Mouse (Mus musculus) limb, embryonic 14.5 days (tissue): ENCODE measurements at regions not wholly inside any gene's neighbourhood (a gene's known extent, or its start where the extent isn't known, plus 50 kb on each side); places are given as distances from the start of the nearest gene placed in this dataset.

ENCODE experiments used
- ATAC-seq: fragments of 200-750 bp; cut with Nextera tagmentation; 2 replicates; pipeline ENCODE4 v1.8.0; 2017; ENCODE audit warnings: low read depth, moderate number of reproducible peaks, moderate TSS enrichment; ENCODE audit not compliant: low FRiP score
- DNase-seq: peaks from one replicate; pipeline ENCODE4 v3.0.0-alpha.2; 2015; ENCODE audit warnings: low spot score
- H3K27ac ChIP-seq: fragments of 300-500 bp; sonication (generic); replicated peaks from 2 replicates; pipeline ENCODE4 v1.5.1; 2014; ENCODE audit warnings: low read depth, mild to moderate bottlenecking, low read length, moderate library complexity, mixed read lengths
- H3K27me3 ChIP-seq: fragments of 300-500 bp; sonication (generic); 2 replicates; pipeline ENCODE4 v1.6.1; 2014; ENCODE audit warnings: low read length, mixed read lengths; ENCODE audit not compliant: control insufficient read depth, insufficient read depth
- H3K36me3 ChIP-seq: fragments of 300-500 bp; sonication (generic); 2 replicates; pipeline ENCODE4 v1.6.1; 2014; ENCODE audit warnings: mild to moderate bottlenecking, low read length, moderate library complexity, mixed read lengths; ENCODE audit not compliant: control insufficient read depth, insufficient read depth
- H3K4me1 ChIP-seq: fragments of 300-500 bp; sonication (generic); 2 replicates; pipeline ENCODE4 v1.6.1; 2014; ENCODE audit warnings: antibody characterized with exemption, low read length, mixed read lengths; ENCODE audit not compliant: control insufficient read depth, insufficient read depth
- H3K4me2 ChIP-seq: fragments of 300-500 bp; sonication (generic); replicated peaks from 2 replicates; pipeline ENCODE4 v1.6.1; 2014; ENCODE audit warnings: low read depth, mild to moderate bottlenecking, low read length, moderate library complexity; ENCODE audit not compliant: severe bottlenecking
- H3K4me3 ChIP-seq: fragments of 300-500 bp; sonication (generic); replicated peaks from 2 replicates; pipeline ENCODE4 v1.5.1; 2014; ENCODE audit warnings: low read length
- H3K9ac ChIP-seq: fragments of 300-500 bp; sonication (generic); 2 replicates; pipeline ENCODE4 v1.6.1; 2014; ENCODE audit warnings: mild to moderate bottlenecking, low read depth, low read length, moderate library complexity; ENCODE audit not compliant: severe bottlenecking
- H3K9me3 ChIP-seq: fragments of 300-500 bp; sonication (generic); 2 replicates; pipeline ENCODE4 v1.6.1; 2016; ENCODE audit warnings: low read length; ENCODE audit not compliant: control insufficient read depth
- POLR2A ChIP-seq: fragments of 200-500 bp; IDR thresholded peaks from 2 replicates; pipeline ENCODE4 v1.8.0; 2012; ENCODE audit warnings: inconsistent platforms, mild to moderate bottlenecking, moderate library complexity, borderline replicate concordance; ENCODE audit not compliant: insufficient read depth, insufficient read length; ENCODE audit errors: extremely low read depth
- WGBS: fragments of 180-500 bp; shearing (Covaris S2); extraction: QIAGEN DNeasy Blood & Tissue Kit; methylation state at CpG from one replicate; pipeline ENCODE4 v1.1.7; 2014; 5-methylcytosine and 5-hydroxymethylcytosine counted together

DNA sequence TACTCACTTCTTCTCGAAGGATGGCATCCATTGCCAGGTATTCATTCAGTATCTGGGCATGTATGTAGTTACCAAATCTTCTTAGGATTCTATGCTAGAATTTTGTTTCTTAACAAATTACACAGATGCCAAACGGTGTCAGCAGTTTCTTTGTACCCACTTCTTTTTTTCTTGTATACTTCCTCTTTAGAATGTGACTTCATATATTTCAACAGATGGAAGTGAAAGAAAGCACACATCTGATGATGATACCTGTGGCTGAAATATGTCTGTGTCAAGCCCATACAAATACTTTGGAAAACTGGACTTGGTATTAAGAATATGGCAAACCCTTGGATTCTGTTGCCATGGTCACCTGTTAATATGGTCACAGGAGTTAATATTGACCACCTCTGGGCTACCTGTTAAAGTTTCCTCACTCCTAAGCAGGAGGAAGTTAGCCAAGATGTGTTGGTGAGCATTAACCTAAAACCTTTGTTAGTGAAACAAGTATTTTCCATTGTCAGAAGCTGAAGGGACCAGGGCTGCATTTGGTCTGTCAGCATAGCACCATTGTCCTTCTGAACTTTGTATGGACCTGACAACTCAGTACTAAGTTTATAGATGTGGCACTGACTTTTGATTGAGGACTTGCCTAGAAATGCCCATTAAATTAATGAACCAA, 269.8 kb upstream of the Tbl1xr1 start:
- WGBS: 89% methylated on average over 2 of the region's 2 CpGs
- H3K4me1 ChIP-seq: peaks cover 20% of the 10 kb centered on the region

DNA sequence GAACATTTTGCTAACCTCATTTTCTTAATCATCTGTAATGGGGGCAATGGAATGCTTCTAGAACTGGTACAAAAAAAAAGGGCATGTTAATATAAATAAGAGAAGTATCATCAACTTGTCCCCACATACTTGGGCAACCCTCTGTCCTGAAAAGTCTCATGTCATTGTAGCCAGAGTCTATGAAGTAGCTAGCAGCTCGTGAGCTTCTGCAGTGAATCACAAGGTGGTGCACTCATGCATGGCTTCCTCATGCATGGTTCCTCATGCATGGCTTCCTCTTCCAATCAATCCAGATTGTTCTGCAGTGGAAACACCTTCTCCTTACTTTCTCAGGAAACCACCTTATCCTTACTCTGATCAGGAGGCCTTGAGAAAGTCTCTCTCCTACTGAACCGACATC, 267.9 kb upstream of the Tbl1xr1 start:
- H3K4me2 ChIP-seq: no peak overlapping the region
- no peaks in the 10 kb centered on the region for H3K36me3 ChIP-seq
- ATAC-seq: no peak
- no peak overlapping the region for H3K4me3 ChIP-seq
- H3K9ac ChIP-seq: no peak overlapping the region
- no peak for DNase-seq
- WGBS: 75% methylated on average over 2 of the region's 2 CpGs
- peaks cover 20% of the 10 kb centered on the region for H3K4me1 ChIP-seq
- no peak overlapping the region for H3K27ac ChIP-seq
- H3K27me3 ChIP-seq: no peaks in the 10 kb centered on the region
- TF ChIP-seq POLR2A: no peak
- no peaks in the 10 kb centered on the region for H3K9me3 ChIP-seq

More for the DNA sequence above, 269.8 kb upstream of the Tbl1xr1 start:
- no peak for ATAC-seq
- no peaks in the 10 kb centered on the region for H3K36me3 ChIP-seq
- H3K27me3 ChIP-seq: no peaks in the 10 kb centered on the region
- no peak overlapping the region for H3K27ac ChIP-seq
- no peak overlapping the region for H3K4me3 ChIP-seq
- no peak overlapping the region for H3K4me2 ChIP-seq
- H3K9ac ChIP-seq: no peak overlapping the region
- no peak for TF ChIP-seq POLR2A
- no peak for DNase-seq
- H3K9me3 ChIP-seq: no peaks in the 10 kb centered on the region

DNA sequence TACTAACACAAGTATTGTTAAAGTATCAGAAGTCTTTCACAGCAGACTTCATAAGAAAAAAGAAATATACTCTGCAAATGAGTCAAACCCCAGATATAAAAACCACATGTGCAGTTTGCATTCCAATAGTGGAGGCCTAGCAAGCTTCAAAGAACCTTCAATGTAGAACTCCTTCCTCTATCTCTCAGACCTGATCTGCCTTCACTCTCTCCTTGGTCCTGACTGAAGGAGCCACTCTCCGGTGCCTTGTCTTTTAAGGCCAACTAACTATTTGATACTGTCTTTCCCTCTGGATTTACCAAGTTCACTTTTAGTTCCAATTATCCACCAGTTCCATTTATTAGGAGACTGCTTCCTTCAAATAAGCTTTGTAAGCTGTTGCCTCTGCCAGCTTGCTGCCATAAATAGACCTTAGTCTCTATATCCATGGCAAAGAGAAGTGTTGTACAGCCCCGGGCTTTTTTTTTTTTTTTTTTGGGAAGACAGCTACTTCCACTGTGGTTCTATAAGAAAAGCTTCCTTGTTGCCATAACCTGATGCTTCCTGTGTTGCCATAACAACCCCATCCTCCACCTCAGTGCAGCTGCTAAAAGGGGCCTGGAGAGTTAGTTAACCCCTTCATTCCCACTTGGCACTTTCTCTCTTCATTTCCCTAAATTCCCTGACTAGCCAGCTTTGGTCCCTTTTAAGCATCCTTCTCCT, 266.5 kb upstream of the Tbl1xr1 start:
- H3K4me1 ChIP-seq: peaks cover 20% of the 10 kb centered on the region
- H3K9ac ChIP-seq: no peak overlapping the region
- DNase-seq (peak; percentile 69), ATAC-seq (peak; percentile 80)
- no peaks in the 10 kb centered on the region for H3K27me3 ChIP-seq
- WGBS: 7% methylated on average over 2 of the region's 2 CpGs
- peak overlapping the region; percentile 62 for H3K27ac ChIP-seq
- no peaks in the 10 kb centered on the region for H3K9me3 ChIP-seq
- no peaks in the 10 kb centered on the region for H3K36me3 ChIP-seq
- no peak overlapping the region for H3K4me3 ChIP-seq
- H3K4me2 ChIP-seq: no peak overlapping the region
- no peak for TF ChIP-seq POLR2A

DNA sequence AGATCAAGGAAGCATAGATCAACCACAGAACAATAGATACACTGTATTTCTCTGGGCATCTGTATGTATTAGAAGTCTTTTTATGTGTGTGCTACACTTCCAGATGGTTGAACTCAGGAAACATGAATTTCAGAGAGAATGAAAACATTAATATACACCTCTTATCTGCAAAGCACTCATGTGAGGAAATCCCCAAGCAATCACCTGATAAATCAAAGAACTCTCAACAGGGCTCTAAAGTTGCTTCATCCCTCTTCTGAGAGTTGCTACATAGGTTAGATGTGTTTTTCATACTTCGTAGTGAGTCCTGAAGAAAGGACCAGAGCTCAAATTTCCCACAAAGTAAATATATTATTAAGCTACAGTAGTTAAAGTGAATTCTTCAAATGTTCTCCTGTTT, 263.1 kb upstream of the Tbl1xr1 start:
- WGBS: 39% methylated on average over 1 of the region's 1 CpGs
- H3K27ac ChIP-seq: no peak overlapping the region
- no peak overlapping the region for H3K4me2 ChIP-seq

DNA sequence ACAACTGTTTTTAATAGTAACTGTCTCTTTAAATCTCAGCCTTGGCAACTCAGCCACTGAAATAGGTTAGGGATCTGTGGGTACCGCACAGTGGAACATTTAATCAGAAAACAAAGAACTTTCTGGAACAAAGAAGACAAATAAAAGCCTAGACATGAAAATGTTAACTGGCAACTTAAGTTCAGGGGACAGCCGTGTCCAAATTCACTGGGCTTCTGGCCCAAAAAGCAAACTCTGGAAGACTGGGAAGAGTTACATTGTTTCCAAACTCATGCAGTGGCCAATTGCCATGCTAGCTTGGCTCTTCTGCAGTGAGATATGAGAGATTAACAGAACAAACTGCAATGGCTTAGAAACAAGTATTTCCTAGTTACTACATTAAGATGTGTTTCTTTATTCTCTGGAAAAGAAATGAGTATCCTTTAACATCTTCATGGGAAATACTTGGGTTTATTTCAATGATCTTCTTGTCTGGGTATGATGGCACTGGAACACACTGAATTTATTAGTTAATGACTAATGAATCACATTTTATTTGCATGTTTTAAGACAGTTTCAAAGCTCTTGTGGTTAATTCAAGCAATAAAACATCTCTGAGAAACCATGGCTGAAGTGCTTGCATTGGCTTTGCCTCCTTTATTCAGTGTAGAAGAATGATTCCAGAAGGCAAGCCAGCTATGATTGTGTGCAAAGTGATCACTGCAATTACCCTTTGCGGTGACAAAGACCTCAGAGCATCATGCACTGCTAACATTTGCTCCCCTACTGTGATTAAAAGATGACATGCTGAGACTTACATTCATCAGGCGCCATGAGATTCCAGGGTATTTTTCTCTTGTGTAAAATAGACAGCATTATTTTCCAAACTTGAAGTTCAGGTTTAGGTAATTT, 259.2 kb upstream of the Tbl1xr1 start:
- ATAC-seq (no peak), DNase-seq (no peak)
- 54% methylated on average over 4 of the region's 4 CpGs for WGBS

More for the DNA sequence above, 263.1 kb upstream of the Tbl1xr1 start:
- Histone ChIP-seq H3K36me3 (no peaks in the 10 kb centered on the region), H3K4me3 (no peak overlapping the region), H3K9me3 (no peaks in the 10 kb centered on the region), H3K27me3 (no peaks in the 10 kb centered on the region), H3K9ac (no peak overlapping the region), H3K4me1 (peaks cover 20% of the 10 kb centered on the region)
- no peak for TF ChIP-seq POLR2A
- ATAC-seq (no peak), DNase-seq (no peak)

More for the DNA sequence above, 259.2 kb upstream of the Tbl1xr1 start:
- no peak overlapping the region for H3K9ac ChIP-seq
- H3K9me3 ChIP-seq: no peaks in the 10 kb centered on the region
- H3K27ac ChIP-seq: no peak overlapping the region
- no peaks in the 10 kb centered on the region for H3K27me3 ChIP-seq
- TF ChIP-seq POLR2A: no peak
- no peaks in the 10 kb centered on the region for H3K36me3 ChIP-seq
- H3K4me1 ChIP-seq: 0 out of 2 replicates have a peak, but pooled peaks cover 6% of the 10 kb centered on the region
- no peak overlapping the region for H3K4me3 ChIP-seq
- H3K4me2 ChIP-seq: no peak overlapping the region
